Mouse (Mus musculus) midbrain, embryonic 13.5 days (tissue): ENCODE data around the gene Slc35e3. TPM values are rescaled to one million over a fixed set of nuclear protein-coding genes. Genes with fewer than 3 reads are reported as not detected.

Experiments used
- ATAC-seq: fragments of 200-750 bp; cut with Nextera tagmentation; 2 replicates; pipeline ENCODE4 v1.8.0; 2017; ENCODE audit warnings: mild to moderate bottlenecking, moderate TSS enrichment, moderate library complexity
- H3K27ac ChIP-seq: fragments of 300-500 bp; sonication (generic); 2 replicates; pipeline ENCODE4 v1.5.1; 2015; ENCODE audit warnings: inconsistent platforms, mild to moderate bottlenecking, moderate library complexity
- H3K27me3 ChIP-seq: fragments of 300-500 bp; sonication (generic); 2 replicates; pipeline ENCODE4 v1.6.1; 2015; ENCODE audit warnings: mild to moderate bottlenecking, inconsistent platforms
- H3K36me3 ChIP-seq: fragments of 300-500 bp; sonication (generic); 2 replicates; pipeline ENCODE4 v1.6.1; 2015; ENCODE audit warnings: mild to moderate bottlenecking, inconsistent platforms
- H3K4me1 ChIP-seq: fragments of 300-500 bp; sonication (generic); replicated peaks from 2 replicates; pipeline ENCODE4 v1.6.1; 2015; ENCODE audit warnings: inconsistent platforms
- H3K4me2 ChIP-seq: fragments of 300-500 bp; sonication (generic); replicated peaks from 2 replicates; pipeline ENCODE4 v1.6.1; 2015; ENCODE audit warnings: moderate library complexity, mild to moderate bottlenecking, inconsistent platforms
- H3K4me3 ChIP-seq: fragments of 300-500 bp; sonication (generic); replicated peaks from 2 replicates; pipeline ENCODE4 v1.5.1; 2015; ENCODE audit warnings: mild to moderate bottlenecking, inconsistent platforms
- H3K9ac ChIP-seq: fragments of 300-500 bp; sonication (generic); replicated peaks from 2 replicates; pipeline ENCODE4 v1.6.1; 2015; ENCODE audit warnings: mild to moderate bottlenecking, inconsistent platforms
- H3K9me3 ChIP-seq: fragments of 300-500 bp; sonication (generic); 2 replicates; pipeline ENCODE4 v1.6.1; 2016; ENCODE audit warnings: mild to moderate bottlenecking, inconsistent platforms
- whole genome bisulfite sequencing: fragments of 180-500 bp; shearing (Covaris S2); methylation state at CpG from one replicate; pipeline ENCODE4 v1.1.7; 2015; 5-methylcytosine and 5-hydroxymethylcytosine counted together
- polyA plus RNA-seq: library from polyadenylated mRNA; unstranded; fragments of >200 nt; fragmentation: Nextera tagmentation; extraction: Ambion mirVana; gene quantifications from 2 replicates; pipeline ENCODE4 v1.2.1, GENCODE M21; 2015

Gene Slc35e3
- polyA plus RNA-seq, 1 experiment from 2014 or later: 33.1 TPM

- Histone ChIP-seq H3K9me3 (no peaks in the 10 kb centered on the region), H3K9ac (no peak overlapping the region), H3K27ac (no peak overlapping the region), H3K4me2 (no peak overlapping the region), H3K4me1 (no peaks in the 10 kb centered on the region), H3K27me3 (no peaks in the 10 kb centered on the region), H3K36me3 (peaks cover 91% of the 10 kb centered on the region), H3K4me3 (no peak overlapping the region)
- 96% methylated on average over 22 of the region's 22 CpGs for WGBS
- ATAC-seq: no peak
Measured at GRCm38 (mm10) chr10:117774011-117774816, 28.0 kb upstream of the Slc35e3 start.

GRCm38 (mm10) chr10:117773106-117773720, 27.0 kb upstream of the Slc35e3 start:
- Histone ChIP-seq H3K27ac (no peak overlapping the region), H3K4me2 (no peak overlapping the region), H3K36me3 (peaks cover 86% of the 10 kb centered on the region), H3K4me3 (no peak overlapping the region), H3K4me1 (no peaks in the 10 kb centered on the region), H3K9ac (no peak overlapping the region), H3K9me3 (no peaks in the 10 kb centered on the region), H3K27me3 (no peaks in the 10 kb centered on the region)
- WGBS: 95% methylated on average over 7 of the region's 7 CpGs
- no peak for ATAC-seq

GRCm38 (mm10) chr10:117772364-117773105, 26.4 kb upstream of the Slc35e3 start:
- H3K27me3 ChIP-seq: no peaks in the 10 kb centered on the region
- 93% methylated on average over 17 of the region's 17 CpGs for WGBS
- H3K9me3 ChIP-seq: no peaks in the 10 kb centered on the region
- H3K9ac ChIP-seq: no peak overlapping the region
- H3K4me2 ChIP-seq: no peak overlapping the region
- H3K4me3 ChIP-seq: no peak overlapping the region
- H3K4me1 ChIP-seq: no peaks in the 10 kb centered on the region
- H3K27ac ChIP-seq: no peak overlapping the region
- peaks cover 86% of the 10 kb centered on the region for H3K36me3 ChIP-seq
- ATAC-seq: no peak

GRCm38 (mm10) chr10:117771131-117771510, 25.0 kb upstream of the Slc35e3 start:
- Histone ChIP-seq H3K4me1 (no peaks in the 10 kb centered on the region), H3K9me3 (no peaks in the 10 kb centered on the region), H3K27ac (no peak overlapping the region), H3K9ac (no peak overlapping the region), H3K36me3 (peaks cover 85% of the 10 kb centered on the region), H3K4me2 (no peak overlapping the region), H3K27me3 (no peaks in the 10 kb centered on the region), H3K4me3 (no peak overlapping the region)
- 93% methylated on average over 10 of the region's 10 CpGs for WGBS
- no peak for ATAC-seq

- no peak overlapping the region for H3K4me3 ChIP-seq
- WGBS: 94% methylated on average over 18 of the region's 18 CpGs
- H3K36me3 ChIP-seq: peaks cover 86% of the 10 kb centered on the region
Measured at GRCm38 (mm10) chr10:117770286-117771130, 24.3 kb upstream of the Slc35e3 start.

GRCm38 (mm10) chr10:117769541-117770285, 23.5 kb upstream of the Slc35e3 start:
- WGBS: 97% methylated on average over 9 of the region's 9 CpGs

More at GRCm38 (mm10) chr10:117770286-117771130, 24.3 kb upstream of the Slc35e3 start:
- H3K27ac ChIP-seq: no peak overlapping the region
- H3K27me3 ChIP-seq: no peaks in the 10 kb centered on the region
- ATAC-seq: no peak
- no peak overlapping the region for H3K4me2 ChIP-seq
- no peaks in the 10 kb centered on the region for H3K9me3 ChIP-seq
- no peak overlapping the region for H3K9ac ChIP-seq
- no peaks in the 10 kb centered on the region for H3K4me1 ChIP-seq

GRCm38 (mm10) chr10:117768141-117768440, 21.9 kb upstream of the Slc35e3 start:
- H3K36me3 ChIP-seq: peaks cover 82% of the 10 kb centered on the region
- no peak for ATAC-seq

More at GRCm38 (mm10) chr10:117769541-117770285, 23.5 kb upstream of the Slc35e3 start:
- Histone ChIP-seq H3K36me3 (peaks cover 86% of the 10 kb centered on the region), H3K4me2 (no peak overlapping the region), H3K4me1 (no peaks in the 10 kb centered on the region), H3K27me3 (no peaks in the 10 kb centered on the region), H3K27ac (no peak overlapping the region), H3K9ac (no peak overlapping the region), H3K4me3 (no peak overlapping the region), H3K9me3 (no peaks in the 10 kb centered on the region)
- no peak for ATAC-seq

GRCm38 (mm10) chr10:117767286-117768140, 21.3 kb upstream of the Slc35e3 start:
- Histone ChIP-seq H3K27ac (no peak overlapping the region), H3K4me2 (no peak overlapping the region), H3K9ac (no peak overlapping the region), H3K4me1 (no peaks in the 10 kb centered on the region), H3K4me3 (no peak overlapping the region), H3K9me3 (no peaks in the 10 kb centered on the region), H3K27me3 (no peaks in the 10 kb centered on the region), H3K36me3 (peaks cover 80% of the 10 kb centered on the region)
- WGBS: 92% methylated on average over 10 of the region's 10 CpGs
- ATAC-seq: no peak

More at GRCm38 (mm10) chr10:117768141-117768440, 21.9 kb upstream of the Slc35e3 start:
- Histone ChIP-seq H3K4me2 (no peak overlapping the region), H3K27ac (no peak overlapping the region), H3K4me1 (no peaks in the 10 kb centered on the region), H3K9ac (no peak overlapping the region), H3K27me3 (no peaks in the 10 kb centered on the region), H3K9me3 (no peaks in the 10 kb centered on the region), H3K4me3 (no peak overlapping the region)
- 87% methylated on average over 7 of the region's 7 CpGs for WGBS

- WGBS: 95% methylated on average over 5 of the region's 5 CpGs
- H3K9me3 ChIP-seq: no peaks in the 10 kb centered on the region
- no peak for ATAC-seq
- H3K36me3 ChIP-seq: peaks cover 81% of the 10 kb centered on the region
- H3K4me1 ChIP-seq: no peaks in the 10 kb centered on the region
- H3K9ac ChIP-seq: no peak overlapping the region
- H3K4me3 ChIP-seq: no peak overlapping the region
- no peak overlapping the region for H3K27ac ChIP-seq
- no peak overlapping the region for H3K4me2 ChIP-seq
- H3K27me3 ChIP-seq: no peaks in the 10 kb centered on the region
Measured at GRCm38 (mm10) chr10:117766896-117767160, 20.7 kb upstream of the Slc35e3 start.

- peaks cover 81% of the 10 kb centered on the region for H3K36me3 ChIP-seq
- WGBS: 94% methylated on average over 16 of the region's 16 CpGs
- H3K27me3 ChIP-seq: no peaks in the 10 kb centered on the region
- H3K4me3 ChIP-seq: no peak overlapping the region
- ATAC-seq: no peak
- no peak overlapping the region for H3K4me2 ChIP-seq
- H3K27ac ChIP-seq: no peak overlapping the region
- H3K4me1 ChIP-seq: no peaks in the 10 kb centered on the region
- no peaks in the 10 kb centered on the region for H3K9me3 ChIP-seq
- no peak overlapping the region for H3K9ac ChIP-seq
Measured at GRCm38 (mm10) chr10:117766111-117766895, 20.1 kb upstream of the Slc35e3 start.
